Mouse (Mus musculus): ENCODE results near the gene Nyx.
"Not testable (repeated sequence)": the region's sequence is repeated elsewhere in the genome, so short reads cannot be mapped to it uniquely, and the experiment has no call there.

Gene Nyx

DNA sequence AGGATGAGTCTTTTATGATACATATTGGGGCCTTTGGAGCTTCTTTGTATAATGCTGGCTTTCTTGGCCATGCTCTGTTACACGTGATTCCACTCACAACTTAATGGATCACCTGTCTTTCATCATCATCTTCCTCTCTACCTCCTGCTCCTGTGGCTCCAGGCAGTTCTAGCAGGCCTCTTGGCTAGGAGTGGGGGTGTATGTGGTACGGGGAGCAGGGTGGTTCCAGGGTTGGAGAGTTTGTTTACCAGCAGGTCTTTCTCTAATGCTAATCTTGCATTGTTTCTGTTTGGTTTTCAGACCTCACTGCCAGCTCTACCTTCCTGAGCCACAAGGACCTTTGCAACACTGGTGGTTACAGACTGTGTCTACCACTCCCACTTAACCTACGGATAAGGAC, at the start of gene Nyx:
Nyx (plus strand) TSS at position 301 of the 400 bp plus-strand sequence.
- DNase-seq = no peak

DNA sequence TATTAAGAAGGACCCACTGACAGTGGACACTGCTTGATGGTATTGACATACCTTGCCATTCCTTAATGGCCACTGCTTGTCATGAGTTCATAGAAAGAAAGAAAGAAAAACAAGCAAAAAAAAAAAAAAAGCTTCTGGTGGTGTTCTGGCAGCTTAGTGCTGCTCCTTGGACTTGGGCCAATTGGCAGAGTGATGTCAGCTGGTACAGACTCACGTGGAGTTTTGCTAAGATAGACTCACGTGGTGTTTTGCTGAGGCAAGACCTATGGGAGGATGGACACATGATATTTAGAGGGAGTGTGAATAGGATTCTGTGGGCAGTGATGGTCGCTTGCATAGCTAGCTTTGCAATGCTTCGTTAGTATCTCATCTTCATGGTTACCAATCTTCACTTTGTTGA, 43.9 kb upstream of the Nyx start:
- DNase-seq = no peak

DNA sequence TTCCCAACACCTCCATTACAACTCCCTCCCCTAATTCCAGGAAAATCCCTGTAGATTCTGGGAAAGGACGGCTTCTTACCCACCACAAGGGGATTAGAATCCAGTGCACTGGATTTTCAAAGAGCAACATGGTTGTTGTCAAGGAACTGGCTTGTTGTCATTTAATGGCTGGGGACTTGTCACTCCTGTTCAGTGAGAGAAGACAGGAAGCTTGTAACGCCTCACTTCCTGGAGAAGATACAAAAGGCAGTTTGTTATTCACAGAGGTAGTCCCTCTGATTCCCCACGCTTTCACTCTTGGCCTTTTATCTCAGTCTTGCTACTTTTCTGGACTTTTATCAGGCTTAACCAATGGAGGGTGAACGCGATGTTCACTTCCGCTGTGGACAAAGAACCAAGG, 34.5 kb upstream of the Nyx start:
- no peak for DNase-seq

DNA sequence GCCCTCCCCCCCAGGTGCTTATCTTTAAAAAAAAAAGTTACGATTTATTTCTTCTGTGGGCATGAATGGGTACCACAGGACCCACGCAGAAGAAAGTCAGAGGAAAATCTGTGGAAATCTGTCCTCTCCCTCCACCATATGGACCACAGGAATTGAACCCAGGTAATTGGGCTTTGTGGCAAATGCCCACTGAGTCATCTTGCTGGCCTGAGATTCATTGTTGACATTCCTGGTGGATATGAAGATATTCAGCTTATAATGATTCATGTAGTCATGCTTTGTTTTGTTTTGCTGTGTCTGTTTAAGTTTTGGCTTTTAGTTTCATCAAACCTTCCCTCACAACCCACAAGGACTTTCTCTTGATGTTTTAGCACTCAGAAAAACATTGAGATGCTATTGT, 29.9 kb upstream of the Nyx start:
- not testable (repeated sequence) for DNase-seq

DNA sequence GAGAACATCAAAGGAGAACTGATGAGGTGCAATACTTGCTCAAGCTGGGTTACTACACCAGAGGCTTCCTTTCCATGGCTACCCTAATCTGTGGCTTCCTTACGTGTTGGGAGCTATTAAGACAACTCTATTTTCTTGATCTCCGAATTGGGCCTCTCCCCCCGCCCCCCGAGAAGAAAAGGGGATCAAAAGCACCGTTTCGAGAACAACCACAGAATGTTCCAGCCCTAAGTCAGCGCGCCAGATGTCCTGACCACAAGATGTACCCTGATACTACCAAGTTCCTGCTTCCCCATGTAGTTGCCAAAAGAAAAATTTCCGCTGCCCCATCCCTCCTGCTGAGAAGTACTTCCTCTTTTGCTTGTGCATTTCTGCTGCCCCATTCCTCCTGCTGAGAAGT, 9.4 kb upstream of the Nyx start:
- not testable (repeated sequence) for DNase-seq

DNA sequence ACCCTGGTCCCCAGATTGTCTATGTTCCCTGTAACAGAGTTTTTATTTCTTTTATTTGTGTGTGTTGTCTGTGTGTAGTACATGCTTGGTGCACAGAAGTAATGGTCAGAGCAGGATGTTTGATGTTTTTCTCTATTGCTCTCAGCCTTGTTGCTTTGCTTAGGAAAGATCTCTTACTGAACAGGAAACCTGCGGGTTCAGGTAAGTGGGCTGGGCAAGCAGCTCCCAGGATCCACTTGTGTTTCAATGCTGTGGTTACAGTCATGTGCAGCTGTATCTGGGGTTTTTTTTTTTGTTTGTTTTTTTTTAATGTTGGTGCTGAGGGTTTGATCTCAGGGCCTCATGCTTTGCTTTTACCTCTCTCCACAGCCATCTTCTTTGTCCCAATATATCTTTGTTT, 7.1 kb upstream of the Nyx start:
- DNase-seq = no peak

- peak; percentile 91 for DNase-seq
Observed at GRCm38 (mm10) chrX:13461266-13462261, 4.3 kb upstream of the Nyx start.

GRCm38 (mm10) chrX:13462982-13463517, 2.9 kb upstream of the Nyx start:
- no peak for DNase-seq

DNA sequence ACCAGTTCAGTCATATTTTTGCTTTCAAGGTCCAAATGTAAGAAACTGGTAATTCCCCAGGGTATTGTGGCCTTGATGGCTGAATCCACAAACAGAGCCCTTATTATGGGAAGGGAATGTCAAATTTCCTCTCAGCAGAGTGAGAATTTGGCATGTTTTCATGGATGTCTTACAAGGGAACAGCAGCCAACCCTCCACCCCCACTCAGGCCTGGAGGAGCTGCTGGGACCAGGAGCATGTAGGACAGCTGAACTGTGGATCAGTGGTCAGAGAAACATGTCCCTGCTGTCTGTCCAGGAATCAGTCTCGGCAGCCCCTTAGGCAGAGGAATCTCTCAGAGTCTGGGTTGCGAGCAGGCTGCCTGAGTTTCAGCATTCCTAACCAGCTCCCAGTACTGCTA, 771 bp downstream of the Nyx start:
- DNase-seq = peak; percentile 59

DNA sequence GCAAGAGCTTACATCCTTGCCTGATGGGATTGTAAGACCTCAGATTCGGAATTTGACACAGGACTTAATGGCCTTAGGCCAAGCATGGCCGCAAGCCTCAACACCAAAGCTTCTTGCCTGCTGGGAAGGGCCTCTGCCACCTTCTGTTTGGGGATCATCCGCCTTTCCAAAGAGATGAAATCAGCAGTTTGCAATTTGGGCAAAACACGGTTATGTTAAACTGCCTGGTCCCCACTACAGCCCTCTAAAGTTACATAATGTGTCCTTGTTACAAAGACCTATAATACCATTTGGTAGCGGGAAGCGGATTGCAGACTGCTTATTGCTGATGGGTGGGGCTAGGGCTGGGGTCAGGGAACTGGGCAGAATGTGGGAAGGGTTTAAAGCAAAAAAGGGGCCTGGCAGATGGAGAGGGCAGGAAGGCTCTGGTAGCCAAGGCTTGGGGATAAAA, 1.2 kb downstream of the Nyx start:
- peak; percentile 9 for DNase-seq

- DNase-seq = peak; percentile 86
Observed at GRCm38 (mm10) chrX:13469160-13470116, 3.5 kb downstream of the Nyx start.

DNA sequence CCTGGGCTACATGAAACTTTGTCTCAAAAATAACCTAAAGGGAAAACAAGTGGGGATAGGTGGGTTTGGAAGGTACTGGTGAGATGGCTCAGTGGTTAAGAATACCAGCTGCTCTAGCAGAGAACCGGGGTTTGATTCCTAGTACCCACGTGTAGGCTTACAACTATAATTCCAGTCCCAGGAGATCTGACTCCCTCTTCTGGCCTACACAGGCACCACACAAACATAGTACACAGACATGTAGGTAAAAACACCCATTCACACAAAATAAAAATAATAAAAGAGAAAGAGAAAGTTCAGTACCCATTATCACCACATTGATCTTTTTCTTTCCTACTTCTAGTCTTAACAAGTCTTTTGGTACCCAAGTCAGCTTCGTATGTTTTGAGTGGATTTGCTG, 6.0 kb downstream of the Nyx start:
- no peak for DNase-seq

- DNase-seq = peak; percentile 39
Observed at GRCm38 (mm10) chrX:13472751-13473225, 6.9 kb downstream of the Nyx start.

DNA sequence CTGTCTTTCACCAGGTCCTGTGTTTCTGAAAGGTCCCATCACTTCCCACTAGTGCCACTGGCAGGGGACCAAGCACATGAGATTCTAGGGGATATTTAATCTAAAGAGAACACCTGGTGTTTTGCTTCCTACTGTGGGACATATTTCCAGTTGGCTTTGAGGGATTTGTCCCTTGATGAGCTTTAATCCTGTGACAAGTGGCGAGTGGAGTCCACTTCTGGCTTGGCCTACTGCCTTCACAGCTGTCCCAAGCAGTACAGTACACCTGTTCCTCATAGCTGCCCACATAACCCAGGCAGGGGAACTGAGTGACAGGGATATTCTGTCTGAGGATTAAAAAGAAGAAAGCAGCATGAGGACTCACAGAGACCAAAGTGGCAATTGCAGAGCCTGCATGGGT, 9.5 kb downstream of the Nyx start:
- no peak for DNase-seq

GRCm38 (mm10) chrX:13477596-13477995, 11.7 kb downstream of the Nyx start:
- DNase-seq = no peak

- DNase-seq = peak; percentile 50
Observed at GRCm38 (mm10) chrX:13478298-13478697, 12.4 kb downstream of the Nyx start.

DNA sequence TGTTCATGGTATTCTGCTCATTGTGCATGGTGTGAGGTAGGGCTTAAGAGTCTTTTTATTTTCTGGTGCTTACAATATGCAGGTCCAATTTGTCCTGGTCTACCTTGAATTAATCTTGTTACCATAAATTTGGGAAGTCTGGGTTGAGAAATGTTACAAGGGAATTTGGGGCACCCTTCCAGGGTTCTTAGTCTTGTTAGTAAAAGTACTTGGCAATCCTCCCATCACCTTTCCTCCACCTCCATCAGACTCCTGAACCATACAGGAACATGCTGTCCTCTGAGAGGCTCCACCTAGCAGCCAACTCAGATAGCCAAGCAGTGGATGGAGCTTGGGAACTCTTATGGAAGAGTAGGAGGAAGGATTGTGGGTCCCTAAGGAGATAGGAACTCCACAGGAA, 13.7 kb downstream of the Nyx start:
- DNase-seq = no peak

DNA sequence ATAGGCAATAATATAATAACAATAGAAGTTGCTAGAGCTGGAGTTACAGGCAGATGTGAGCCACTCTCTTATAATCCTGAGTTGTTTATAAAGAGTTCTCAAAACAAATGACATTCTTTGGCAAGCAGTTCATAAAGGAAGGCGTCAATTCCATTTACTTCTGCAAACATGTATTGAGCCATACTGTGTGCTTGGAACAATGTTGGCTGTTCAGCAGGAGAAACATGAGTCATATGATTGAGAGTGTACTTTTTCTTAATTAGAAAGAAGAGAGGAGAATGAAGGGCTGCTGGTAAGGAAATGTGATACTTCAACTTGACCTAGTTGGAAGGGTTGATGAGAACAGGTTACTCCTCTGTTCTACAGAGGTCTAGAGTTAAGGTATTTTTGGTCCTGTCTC, 16.7 kb downstream of the Nyx start:
- no peak for DNase-seq

DNA sequence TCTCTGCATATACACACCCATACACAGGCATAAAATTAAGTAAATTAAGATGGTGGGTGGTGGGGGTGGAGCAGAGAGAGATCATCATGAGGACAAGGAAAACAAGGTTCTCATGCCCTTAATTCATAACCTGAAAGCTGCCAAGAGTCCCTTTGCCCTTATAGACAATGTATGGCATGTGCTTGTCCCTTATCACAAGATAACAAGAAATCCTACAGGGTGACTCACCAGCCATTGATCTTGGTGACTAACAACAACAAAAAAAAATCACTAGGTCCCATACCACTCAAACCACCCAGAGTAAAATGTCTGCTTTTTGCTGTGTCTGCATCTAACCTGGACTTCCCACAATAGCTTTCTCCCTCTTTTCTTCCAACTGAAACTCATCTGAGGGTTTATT, 18.5 kb downstream of the Nyx start:
- no peak for DNase-seq

GRCm38 (mm10) chrX:13489001-13489400, 23.1 kb downstream of the Nyx start:
- DNase-seq = no peak

DNA sequence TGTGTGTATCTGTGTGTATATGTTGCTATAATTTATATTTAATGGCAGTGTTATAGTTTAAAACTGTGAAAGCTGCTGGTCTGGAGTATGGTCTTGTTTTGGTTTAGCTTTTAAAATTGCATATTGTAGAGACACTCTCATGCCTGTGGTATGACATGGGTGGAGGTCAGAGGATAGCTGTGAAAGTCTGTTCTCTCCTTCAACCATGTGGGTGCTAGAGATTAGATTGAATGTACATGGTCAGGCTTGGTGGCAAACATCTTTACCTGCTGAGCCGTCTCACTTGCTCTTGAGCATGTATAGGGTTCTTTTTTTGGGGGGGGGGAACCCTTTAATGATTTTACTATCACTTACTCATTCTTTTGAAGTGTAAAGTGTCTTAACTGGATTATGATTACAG, 23.9 kb downstream of the Nyx start:
- no peak for DNase-seq

- DNase-seq = peak; percentile 8
Observed at GRCm38 (mm10) chrX:13490941-13491340, 25.0 kb downstream of the Nyx start.

- DNase-seq = no peak
Observed at GRCm38 (mm10) chrX:13492922-13493321, 27.0 kb downstream of the Nyx start.
